Mouse (Mus musculus): Measurements from ENCODE around the gene Styxl1. TPM values are rescaled to one million over a fixed set of nuclear protein-coding genes. Genes with fewer than 3 reads are reported as not detected.

Gene Styxl1
- total RNA-seq, 2 experiments from 2014 or later, result not detected

- DNase-seq, result peak; percentile 59 to 67
Observed at GRCm38 (mm10) chr5:135763526-135763925, 14.7 kb downstream of the Styxl1 start.

DNA sequence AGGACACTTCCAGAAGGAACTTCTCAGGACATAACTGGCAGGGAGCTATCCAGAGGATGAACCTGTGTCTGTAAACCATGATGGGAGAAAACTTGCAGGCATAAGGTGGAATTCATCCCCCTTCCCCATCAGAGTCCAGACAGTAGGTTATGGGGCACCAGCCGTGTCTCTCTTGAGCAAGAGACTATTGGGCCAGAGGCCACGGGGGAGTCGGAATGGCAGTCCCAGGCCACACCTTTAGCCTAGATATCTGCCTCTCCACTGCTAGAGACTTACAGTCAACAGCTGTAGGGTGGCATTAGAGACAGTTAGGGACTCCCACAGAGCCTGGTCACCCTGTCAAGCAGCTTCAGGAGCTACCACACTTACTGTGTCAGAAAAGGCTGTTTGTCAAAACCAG, 16.3 kb downstream of the Styxl1 start:
- no peak for DNase-seq

GRCm38 (mm10) chr5:135751595-135751994, 26.6 kb downstream of the Styxl1 start:
- no peak for DNase-seq

DNA sequence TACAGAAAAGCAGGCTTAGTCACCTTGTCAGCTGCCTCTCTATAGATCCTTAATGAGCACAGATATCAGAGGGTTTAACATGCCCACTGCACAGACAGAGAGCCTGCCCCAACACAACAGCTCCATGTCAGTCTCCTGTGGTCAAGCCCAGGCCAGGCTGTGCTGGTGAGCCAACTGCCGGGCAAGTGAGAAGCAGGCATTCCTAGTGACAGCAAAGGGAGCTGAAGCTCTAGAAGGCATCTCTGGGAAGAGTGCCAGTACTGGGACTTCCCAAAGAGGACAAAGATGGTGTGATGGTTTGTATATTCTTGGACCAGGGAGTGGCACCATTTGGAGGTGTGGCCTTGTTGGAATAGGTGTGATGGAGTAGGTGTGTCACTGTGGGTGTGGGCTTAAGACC, 27.1 kb downstream of the Styxl1 start:
- DNase-seq, result no peak

DNA sequence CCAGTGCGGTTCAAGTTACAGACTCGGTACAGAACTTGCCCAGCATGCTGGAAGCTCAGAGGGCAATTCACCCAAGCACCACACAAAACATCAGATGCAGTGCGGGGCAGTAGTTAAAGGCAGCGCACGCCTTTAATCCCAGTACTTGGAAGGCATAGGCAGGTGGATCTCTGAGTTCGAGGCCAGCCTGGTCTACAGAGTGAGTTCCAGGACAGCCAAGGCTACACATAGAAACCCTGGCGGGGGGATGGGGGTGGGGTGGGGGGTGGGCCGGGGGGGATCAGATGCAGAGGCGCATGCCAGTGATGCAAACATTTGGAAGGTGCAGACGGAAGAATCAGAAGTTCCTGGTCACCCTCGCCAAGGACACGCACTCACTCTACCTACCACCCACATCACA, 33.4 kb downstream of the Styxl1 start:
- DNase-seq, result no peak

GRCm38 (mm10) chr5:135743741-135744609, 34.2 kb downstream of the Styxl1 start, which contains the start of gene Tmem120a:
TSS of gene Tmem120a (minus strand) at chr5:135744448.
- DNase-seq, result peak; percentile 91 to 92

- DNase-seq, result no peak
Observed at GRCm38 (mm10) chr5:135742941-135743740, 35.0 kb downstream of the Styxl1 start.

DNA sequence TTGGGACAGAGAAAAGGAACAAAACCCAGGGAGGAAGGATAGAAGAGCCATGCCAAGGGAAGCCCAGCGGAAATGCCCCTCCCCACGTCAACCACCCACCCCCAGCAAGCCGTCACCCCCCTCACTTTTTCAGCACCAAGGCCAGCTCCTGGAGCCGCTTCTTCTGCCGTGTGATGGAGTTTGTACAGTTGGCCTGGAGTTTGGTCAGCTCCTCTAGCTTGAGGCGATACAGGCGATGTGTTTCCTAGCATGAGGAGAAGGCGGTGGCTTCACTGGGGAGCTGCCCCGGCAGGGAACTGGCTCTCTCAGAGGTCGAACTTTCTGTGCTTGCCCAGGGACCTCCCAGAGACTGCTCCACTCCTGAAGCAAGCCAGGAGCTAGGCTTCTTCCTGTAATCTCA, 36.0 kb downstream of the Styxl1 start:
- DNase-seq, result no peak

DNA sequence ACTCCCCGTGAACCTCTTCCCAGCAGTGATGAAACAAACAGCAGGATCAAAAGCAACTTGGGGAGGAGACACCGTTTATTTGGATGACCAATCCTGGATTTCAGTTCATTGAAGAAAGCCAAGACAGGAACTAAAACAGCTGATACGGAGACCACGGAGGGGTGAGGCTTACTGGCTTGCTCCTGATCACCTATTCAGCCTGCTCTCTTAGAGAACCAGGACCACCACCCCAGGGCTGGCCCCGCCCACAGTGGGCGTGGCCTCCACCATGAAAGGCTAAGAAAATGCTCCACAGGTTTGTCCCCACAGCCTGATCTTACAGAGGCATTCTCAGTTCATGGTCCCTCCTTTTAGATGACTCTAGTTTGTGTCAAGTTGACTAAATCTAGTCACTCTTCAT, 39.9 kb downstream of the Styxl1 start:
- DNase-seq, result no peak

GRCm38 (mm10) chr5:135737154-135737553, 41.0 kb downstream of the Styxl1 start:
- no peak for DNase-seq

DNA sequence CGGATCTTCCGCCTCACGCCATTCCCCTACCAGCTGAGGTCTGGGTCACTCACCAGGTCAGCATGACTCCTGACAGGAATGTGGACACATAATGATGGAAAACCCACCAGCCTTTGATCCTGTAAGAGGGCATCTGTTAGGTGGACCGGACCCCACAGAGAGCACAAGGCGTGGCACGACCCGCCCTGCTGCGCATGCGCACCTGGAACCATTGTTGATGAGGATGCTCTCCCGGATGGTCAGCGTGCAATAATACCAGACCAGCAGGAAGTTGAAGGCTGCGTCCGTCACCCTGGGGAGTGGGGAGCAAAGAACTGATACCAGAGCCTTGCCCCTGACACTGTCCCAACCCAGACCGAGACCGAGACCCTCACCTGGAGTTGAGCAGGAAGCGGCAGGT, 41.6 kb downstream of the Styxl1 start:
- DNase-seq, result no peak

DNA sequence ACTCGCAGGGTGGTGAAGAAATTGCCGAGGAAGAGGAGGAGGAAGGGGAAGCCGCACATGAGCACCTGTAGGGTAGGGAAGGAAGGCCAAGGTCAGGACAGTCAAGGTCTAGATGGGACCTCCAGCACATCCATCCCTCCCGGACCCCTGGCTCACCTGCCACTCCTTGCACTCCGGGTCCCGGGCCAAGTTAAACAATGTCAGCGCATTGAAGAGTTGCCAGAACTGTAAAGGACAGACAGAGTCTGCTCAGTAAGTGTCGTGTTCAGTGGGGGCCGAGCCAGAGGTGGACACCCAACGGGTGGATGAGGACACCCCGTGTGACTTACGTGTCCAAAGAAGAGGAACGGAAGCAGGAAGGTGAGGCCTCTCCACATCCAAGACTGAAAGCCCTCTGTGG, 42.4 kb downstream of the Styxl1 start:
- no peak for DNase-seq

- no peak for DNase-seq
Observed at GRCm38 (mm10) chr5:135734057-135734680, 44.0 kb downstream of the Styxl1 start.

GRCm38 (mm10) chr5:135733071-135733470, 45.1 kb downstream of the Styxl1 start:
- no peak for DNase-seq

- DNase-seq, result no peak
Observed at GRCm38 (mm10) chr5:135731322-135731721, 46.9 kb downstream of the Styxl1 start.

DNA sequence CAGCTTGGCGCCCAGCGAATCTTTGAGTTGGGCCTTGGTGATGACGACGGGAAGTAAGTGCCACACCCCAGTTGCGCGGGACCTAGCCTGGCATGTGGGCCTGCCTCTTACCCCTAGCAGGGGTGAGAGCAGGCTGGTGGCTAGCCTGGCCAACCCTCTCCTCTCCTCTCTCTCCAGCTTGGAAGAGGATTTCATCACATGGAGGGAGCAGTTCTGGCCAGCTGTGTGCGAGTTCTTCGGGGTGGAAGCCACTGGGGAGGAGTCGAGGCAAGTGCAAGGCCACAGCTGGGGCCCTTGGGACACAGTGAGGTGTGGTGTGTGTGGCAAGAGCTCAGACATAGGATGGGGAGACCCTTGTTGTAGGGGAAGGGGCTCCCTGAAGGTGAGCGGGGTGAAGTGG, 47.3 kb downstream of the Styxl1 start:
- DNase-seq, result no peak

- DNase-seq, result no peak
Observed at GRCm38 (mm10) chr5:135730278-135730677, 47.9 kb downstream of the Styxl1 start.

GRCm38 (mm10) chr5:135729351-135729750, 48.8 kb downstream of the Styxl1 start:
- no peak for DNase-seq

- no peak for DNase-seq
Observed at GRCm38 (mm10) chr5:135728361-135728760, 49.8 kb downstream of the Styxl1 start.

DNA sequence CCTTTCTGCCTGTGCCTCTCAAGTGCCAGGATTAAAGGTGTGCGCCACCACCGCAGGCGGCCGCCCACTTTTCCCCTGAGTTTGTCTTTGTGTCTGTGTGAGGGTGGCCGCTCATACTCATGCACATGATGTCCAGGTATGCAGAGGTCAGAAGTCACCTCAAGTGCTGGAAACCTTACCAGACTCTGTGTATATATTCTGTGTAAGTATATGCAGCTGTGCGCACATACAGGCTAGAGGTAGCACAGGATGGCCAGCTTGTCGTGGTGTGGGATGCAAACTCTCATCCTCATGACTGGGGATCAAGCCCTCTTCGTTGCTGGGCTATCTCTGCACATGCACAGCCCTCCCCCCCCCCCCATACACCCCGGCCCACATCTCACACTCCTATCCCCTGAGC, 50.3 kb downstream of the Styxl1 start:
- DNase-seq, result no peak

GRCm38 (mm10) chr5:135726641-135727346, 51.4 kb downstream of the Styxl1 start:
- DNase-seq, result no peak

GRCm38 (mm10) chr5:135725991-135726390, 52.2 kb downstream of the Styxl1 start:
- DNase-seq, result no peak

All from layer of hippocampus, postnatal 36 days (tissue).